Mouse (Mus musculus) midbrain, embryonic 16.5 days (tissue): ENCODE data around the gene Camk2b. TPM values are rescaled to one million over a fixed set of nuclear protein-coding genes. Genes with fewer than 3 reads are reported as not detected.

Experiments
- ATAC-seq: fragments of 200-750 bp; cut with Nextera tagmentation; 2 replicates; pipeline ENCODE4 v1.8.0; 2017; ENCODE audit warnings: moderate TSS enrichment
- H3K27ac ChIP-seq: fragments of 300-500 bp; sonication (generic); 2 replicates; pipeline ENCODE4 v1.5.1; 2014; ENCODE audit warnings: mild to moderate bottlenecking, low read length, mixed read lengths
- H3K27me3 ChIP-seq: fragments of 300-500 bp; sonication (generic); 2 replicates; pipeline ENCODE4 v1.6.1; 2014; ENCODE audit warnings: low read depth, low read length, mixed read lengths; ENCODE audit not compliant: control insufficient read depth, insufficient read depth
- H3K36me3 ChIP-seq: fragments of 300-500 bp; sonication (generic); 2 replicates; pipeline ENCODE4 v1.6.1; 2014; ENCODE audit warnings: mild to moderate bottlenecking, low read length, moderate library complexity, mixed read lengths; ENCODE audit not compliant: control insufficient read depth, insufficient read depth
- H3K4me1 ChIP-seq: fragments of 300-500 bp; sonication (generic); 2 replicates; pipeline ENCODE4 v1.6.1; 2014; ENCODE audit warnings: mild to moderate bottlenecking, low read length, mixed read lengths; ENCODE audit not compliant: control insufficient read depth, insufficient read depth
- H3K4me2 ChIP-seq: fragments of 300-500 bp; sonication (generic); 2 replicates; pipeline ENCODE4 v1.6.1; 2014; ENCODE audit warnings: mild to moderate bottlenecking, low read length, mixed read lengths
- H3K4me3 ChIP-seq: fragments of 300-500 bp; sonication (generic); 2 replicates; pipeline ENCODE4 v1.5.1; 2014; ENCODE audit warnings: low read depth, mild to moderate bottlenecking, low read length, moderate library complexity, mixed read lengths
- H3K9ac ChIP-seq: fragments of 300-500 bp; sonication (generic); 2 replicates; pipeline ENCODE4 v1.6.1; 2014; ENCODE audit warnings: low read depth, low read length, mixed read lengths
- H3K9me3 ChIP-seq: fragments of 300-500 bp; sonication (generic); replicated peaks from 2 replicates; pipeline ENCODE4 v1.6.1; 2014; ENCODE audit warnings: mild to moderate bottlenecking, low read length, mixed read lengths; ENCODE audit not compliant: control insufficient read depth, poor library complexity, severe bottlenecking
- WGBS: fragments of 180-500 bp; shearing (Covaris S2); extraction: QIAGEN DNeasy Blood & Tissue Kit; methylation state at CpG from one replicate; pipeline ENCODE4 v1.1.7; 2014; 5-methylcytosine and 5-hydroxymethylcytosine counted together
- polyA plus RNA-seq: library from polyadenylated mRNA; unstranded; fragments of >200 nt; fragmentation: Nextera tagmentation; extraction: Ambion mirVana; gene quantifications from 2 replicates; pipeline ENCODE4 v1.2.1, GENCODE M21; 2015

The Camk2b gene
- polyA plus RNA-seq, 1 experiment from 2014 or later: 163 TPM

DNA sequence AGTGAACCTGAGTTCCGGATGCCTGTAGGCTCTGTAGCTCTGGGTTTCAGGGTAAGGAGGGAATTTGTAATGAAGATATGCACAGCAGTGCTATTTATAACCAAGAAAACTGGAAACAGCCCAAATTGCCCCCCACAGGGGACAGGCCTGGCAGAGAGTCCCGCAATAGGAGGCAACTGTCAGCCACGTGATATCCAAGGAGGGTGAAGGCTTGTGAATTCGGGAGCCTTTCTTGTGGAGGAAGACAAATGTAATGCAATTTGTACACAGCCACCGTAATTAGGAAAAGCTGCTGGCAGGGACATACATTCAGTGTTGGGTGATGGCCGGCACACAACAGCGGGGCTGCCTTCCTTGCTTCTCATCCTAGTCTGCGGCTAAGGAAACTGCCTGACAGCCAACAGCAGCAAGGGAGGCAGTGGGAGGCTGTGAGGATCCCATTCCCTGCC is 9.5 kb upstream of the Camk2b start:
- Histone ChIP-seq H3K36me3 (no peaks in the 10 kb centered on the region), H3K9me3 (no peaks in the 10 kb centered on the region), H3K9ac (no peak overlapping the region), H3K27me3 (no peaks in the 10 kb centered on the region), H3K4me3 (no peak overlapping the region), H3K4me1 (0 out of 2 replicates have a peak, but pooled peaks cover 2% of the 10 kb centered on the region), H3K4me2 (no peak overlapping the region), H3K27ac (no peak overlapping the region)
- WGBS: 60% methylated on average over 8 of the region's 8 CpGs
- ATAC-seq: no peak

DNA sequence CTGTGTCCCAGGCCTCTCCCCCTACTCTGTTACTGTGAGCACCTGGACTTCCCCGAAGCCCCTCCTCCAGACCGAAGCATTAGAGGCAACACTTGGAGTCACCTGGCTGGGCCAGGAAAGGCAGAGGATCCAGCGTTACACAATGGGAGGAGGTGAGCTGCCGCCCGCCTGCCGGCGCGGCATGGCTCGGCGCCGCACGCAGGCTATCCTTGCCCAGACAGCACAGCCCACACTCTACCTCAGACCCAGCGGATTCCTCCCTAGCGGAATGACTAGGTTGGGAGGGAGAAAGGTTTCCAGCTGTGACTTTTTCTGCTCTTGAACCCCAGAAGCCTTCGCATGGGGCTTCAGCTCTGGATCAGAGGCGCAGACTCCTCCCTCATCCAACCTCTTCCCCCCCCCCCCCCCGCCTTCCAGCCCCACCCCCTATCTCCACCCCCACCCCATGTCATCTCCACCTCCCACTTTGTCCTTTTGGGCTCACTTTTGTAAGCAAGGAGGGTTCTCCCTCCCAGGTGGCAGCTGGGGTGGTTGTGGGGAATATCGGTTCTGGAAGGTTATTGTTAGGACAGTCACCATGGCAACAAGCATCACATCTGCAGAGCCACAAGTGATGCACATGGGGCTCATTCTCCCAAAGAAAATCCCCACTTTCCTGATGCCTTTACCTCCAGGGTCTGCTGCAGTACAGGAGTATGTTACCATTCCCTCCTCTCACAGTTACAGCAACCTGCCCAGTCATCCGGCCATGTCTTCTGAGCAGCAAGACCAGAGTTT is 2.2 kb upstream of the Camk2b start:
- Histone ChIP-seq H3K27me3 (peaks cover 10% of the 10 kb centered on the region), H3K9me3 (no peaks in the 10 kb centered on the region), H3K9ac (peak overlapping the region; percentile 61), H3K4me3 (peak overlapping the region; percentile 37), H3K36me3 (no peaks in the 10 kb centered on the region), H3K4me2 (peak overlapping the region; percentile 61), H3K4me1 (peaks cover 18% of the 10 kb centered on the region), H3K27ac (peak overlapping the region; percentile 53)
- peak; percentile 18; the same call in 1 of the 2 replicates for ATAC-seq
- 6% methylated on average over 18 of the region's 19 CpGs for WGBS

DNA sequence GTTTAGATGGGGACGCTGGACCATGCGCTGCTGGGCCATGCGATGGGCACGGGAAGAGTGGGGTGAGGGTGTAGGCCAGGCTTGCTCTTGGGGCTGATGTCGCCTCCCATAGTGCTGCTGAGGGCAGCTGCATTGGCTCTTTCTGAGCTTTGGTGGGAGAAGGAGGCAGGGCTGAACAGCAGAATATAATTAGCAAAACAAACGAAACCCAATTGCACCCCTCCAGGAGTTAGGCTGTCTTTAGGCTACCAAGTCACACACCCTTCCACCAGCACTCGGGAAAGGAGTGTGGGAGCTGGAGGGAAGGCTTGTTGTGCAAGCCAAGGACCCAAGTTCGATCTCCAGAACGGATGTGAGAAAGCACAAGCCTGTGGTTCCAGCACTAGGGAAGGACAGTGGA is 998 bp upstream of the Camk2b start:
- no peak for ATAC-seq
- WGBS: 33% methylated on average over 9 of the region's 9 CpGs

DNA sequence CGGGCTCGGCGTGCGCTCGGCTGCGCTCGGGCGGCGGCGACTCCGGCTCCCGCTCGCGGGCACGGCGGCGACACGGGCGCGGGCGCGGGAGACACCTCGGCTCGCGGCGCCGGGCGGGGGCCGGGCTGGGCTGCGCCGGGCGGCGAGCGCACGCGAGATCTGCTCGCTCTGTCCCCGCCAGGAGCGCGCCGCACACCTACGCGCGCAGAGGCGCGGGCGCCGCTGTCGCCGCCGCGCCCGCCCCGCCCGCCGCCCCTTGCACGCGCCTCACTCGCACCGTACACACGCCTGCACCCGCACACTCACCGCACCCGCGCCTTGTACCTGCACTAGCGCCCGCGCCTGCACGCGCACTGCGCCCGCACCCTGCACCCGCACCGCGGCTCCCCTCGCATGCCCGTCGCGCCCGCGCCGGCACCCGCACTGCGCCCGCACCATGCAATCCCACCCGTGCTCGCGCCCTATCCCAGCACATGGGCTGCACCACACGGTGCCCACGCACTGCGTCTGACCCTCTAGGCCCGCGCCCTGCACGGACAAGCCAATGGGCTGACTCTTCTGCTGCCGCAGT is 526 bp downstream of the Camk2b start:
- no peaks in the 10 kb centered on the region for H3K36me3 ChIP-seq
- peak overlapping the region; percentile 90 for H3K4me2 ChIP-seq
- 1% methylated on average over 62 of the region's 95 CpGs for WGBS
- ATAC-seq: peak; percentile 84
- peak overlapping the region; percentile 92 for H3K27ac ChIP-seq
- peaks cover 25% of the 10 kb centered on the region for H3K4me1 ChIP-seq
- H3K9ac ChIP-seq: peak overlapping the region; percentile 95
- no peaks in the 10 kb centered on the region for H3K9me3 ChIP-seq
- H3K4me3 ChIP-seq: peak overlapping the region; percentile 83
- H3K27me3 ChIP-seq: peaks cover 10% of the 10 kb centered on the region

More for the DNA sequence above, 998 bp upstream of the Camk2b start:
- Histone ChIP-seq H3K36me3 (no peaks in the 10 kb centered on the region), H3K27ac (no peak overlapping the region), H3K27me3 (peaks cover 10% of the 10 kb centered on the region), H3K4me2 (peak overlapping the region; percentile 12; the same call in 1 of the 2 replicates), H3K4me1 (peaks cover 25% of the 10 kb centered on the region), H3K9ac (no peak overlapping the region), H3K4me3 (no peak overlapping the region), H3K9me3 (no peaks in the 10 kb centered on the region)

DNA sequence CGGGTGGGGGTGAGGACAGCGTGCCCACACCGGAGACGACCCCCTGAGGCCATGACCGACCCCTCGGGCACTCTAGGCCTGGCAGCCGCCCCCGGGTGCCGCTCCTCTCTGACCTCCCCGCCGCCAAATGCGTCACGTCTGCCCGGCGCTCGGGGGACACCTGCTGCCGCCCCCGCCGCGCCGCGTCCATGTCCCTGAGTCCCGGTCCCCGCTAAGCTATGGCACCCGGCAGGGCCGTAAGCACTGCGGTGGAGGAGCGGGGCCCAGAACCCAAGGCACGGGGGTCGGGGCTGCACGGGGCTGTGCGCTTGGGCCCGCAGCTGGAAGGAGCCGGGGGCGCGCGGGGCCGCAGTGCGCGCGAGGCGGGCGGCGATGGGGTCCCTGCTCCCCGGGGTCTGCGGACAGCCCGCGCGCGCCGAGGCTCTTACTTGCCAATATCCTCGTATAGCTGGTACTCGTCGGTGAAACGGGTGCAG is 1.1 kb downstream of the Camk2b start:
- Histone ChIP-seq H3K4me1 (peaks cover 25% of the 10 kb centered on the region), H3K9ac (peak overlapping the region; percentile 95), H3K4me3 (peak overlapping the region; percentile 83), H3K9me3 (no peaks in the 10 kb centered on the region), H3K27me3 (peaks cover 10% of the 10 kb centered on the region), H3K4me2 (peak overlapping the region; percentile 90), H3K36me3 (no peaks in the 10 kb centered on the region), H3K27ac (peak overlapping the region; percentile 92)
- peak; percentile 25 for ATAC-seq
- under 1% methylated on average over 52 of the region's 55 CpGs for WGBS

DNA sequence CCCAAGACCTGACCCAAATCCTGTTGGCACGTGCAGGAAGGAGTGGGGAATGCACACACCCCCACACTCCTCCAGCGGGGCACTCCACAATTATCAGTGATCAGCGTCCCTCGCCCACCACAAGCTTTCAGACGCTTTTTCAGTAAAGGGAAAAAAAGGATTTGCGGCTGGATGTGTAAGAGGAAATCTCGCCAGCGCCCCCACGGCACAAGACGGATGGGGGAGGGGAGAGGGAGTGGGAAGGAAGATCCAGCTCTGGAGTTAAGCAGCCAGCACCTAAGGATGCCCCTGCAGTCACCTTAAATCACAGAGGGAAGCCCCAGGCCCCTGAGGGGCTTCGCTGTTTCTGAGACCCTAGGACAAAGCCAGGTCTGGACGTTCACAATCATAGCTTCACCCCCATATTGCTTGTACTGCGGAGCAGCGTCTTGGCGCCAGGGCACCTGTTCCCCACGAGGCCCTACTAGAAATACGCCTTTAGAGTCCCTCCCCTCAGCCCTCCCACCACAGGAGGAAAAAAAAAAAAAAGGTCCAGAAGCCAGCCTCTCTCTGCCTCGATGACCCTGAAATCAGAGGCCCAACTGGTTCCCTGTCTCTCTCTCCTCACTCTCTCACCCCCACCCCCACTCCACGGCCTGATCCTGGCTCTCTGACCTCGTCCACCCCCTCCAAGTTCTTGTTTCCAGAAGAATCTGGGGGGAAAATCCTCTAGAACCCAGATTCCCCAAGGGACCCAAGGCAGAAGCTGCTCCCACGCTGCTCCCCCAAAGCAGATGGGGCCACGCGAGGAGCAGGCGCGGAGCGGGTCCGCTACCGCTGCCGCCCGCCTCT is 1.7 kb downstream of the Camk2b start:
- Histone ChIP-seq H3K9ac (peak overlapping the region; percentile 95), H3K4me1 (peaks cover 25% of the 10 kb centered on the region), H3K36me3 (no peaks in the 10 kb centered on the region), H3K9me3 (no peaks in the 10 kb centered on the region), H3K27ac (peak overlapping the region; percentile 92), H3K4me3 (peak overlapping the region; percentile 83), H3K27me3 (peaks cover 10% of the 10 kb centered on the region), H3K4me2 (peak overlapping the region; percentile 90)
- WGBS: 4% methylated on average over 30 of the region's 30 CpGs
- no peak for ATAC-seq

DNA sequence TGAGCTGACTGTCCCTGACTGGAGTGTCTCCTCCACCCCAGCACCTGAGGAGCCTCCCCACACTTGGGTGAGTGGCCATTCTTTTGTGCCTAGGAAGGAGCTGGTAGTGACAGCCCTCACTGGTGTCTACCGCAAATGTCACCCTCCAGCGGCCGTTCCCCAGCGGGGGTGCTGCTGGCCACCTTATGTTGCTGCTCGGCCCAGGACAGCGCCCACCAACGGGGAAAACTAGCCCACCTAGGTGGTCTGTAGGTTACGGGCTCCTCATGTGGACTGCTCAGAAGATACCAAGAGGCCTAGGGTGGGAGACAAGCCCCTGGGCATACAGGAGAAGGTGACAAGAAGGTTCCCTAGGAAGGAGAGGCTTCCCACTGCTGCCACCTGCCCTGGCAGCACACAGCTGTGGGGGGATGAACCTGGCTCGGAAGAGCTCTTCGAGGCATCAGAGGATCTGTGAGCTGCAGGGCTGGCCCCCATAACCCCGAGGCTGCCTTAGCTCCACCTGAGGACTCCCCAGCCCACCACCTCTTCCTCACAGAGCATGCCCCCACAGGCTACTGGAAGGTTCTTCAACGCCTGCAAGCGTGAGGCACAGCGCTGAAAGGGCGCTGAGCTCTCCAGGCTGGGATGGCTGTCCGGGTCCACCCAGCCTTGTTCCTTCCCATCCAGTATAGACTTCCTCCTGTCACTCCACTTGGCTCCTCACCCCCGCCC is 2.5 kb downstream of the Camk2b start:
- 0 out of 2 replicates have a peak, but pooled peaks have one; percentile 2 for ATAC-seq
- H3K9ac ChIP-seq: peak overlapping the region; percentile 95
- no peaks in the 10 kb centered on the region for H3K9me3 ChIP-seq
- WGBS: 42% methylated on average over 17 of the region's 17 CpGs
- peak overlapping the region; percentile 92 for H3K27ac ChIP-seq
- H3K4me2 ChIP-seq: peak overlapping the region; percentile 90
- peak overlapping the region; percentile 83 for H3K4me3 ChIP-seq
- no peaks in the 10 kb centered on the region for H3K36me3 ChIP-seq
- H3K4me1 ChIP-seq: peaks cover 22% of the 10 kb centered on the region
- peaks cover 10% of the 10 kb centered on the region for H3K27me3 ChIP-seq

DNA sequence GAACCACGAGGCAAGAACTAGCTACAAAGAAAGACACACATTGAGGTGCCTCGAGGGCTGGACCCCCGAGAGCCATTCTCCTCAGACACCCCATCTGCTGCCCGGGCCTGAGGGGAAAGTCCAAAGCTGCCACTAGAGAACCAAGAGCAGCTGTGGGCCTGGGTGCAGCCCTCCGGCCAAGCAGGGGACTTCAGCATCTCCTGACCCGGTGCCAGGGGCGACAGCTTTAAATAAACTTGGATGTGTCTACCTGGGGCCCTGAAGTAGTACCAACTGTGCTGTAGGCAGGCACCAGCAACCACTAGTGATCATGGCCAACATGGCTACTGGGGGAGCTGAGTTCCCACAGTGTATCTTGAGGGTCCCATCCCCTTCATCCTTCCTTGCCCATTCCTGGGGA is 3.1 kb downstream of the Camk2b start:
- H3K36me3 ChIP-seq: no peaks in the 10 kb centered on the region
- H3K9ac ChIP-seq: no peak overlapping the region
- H3K4me3 ChIP-seq: peak overlapping the region; percentile 11; the same call in 1 of the 2 replicates
- peak overlapping the region; percentile 90 for H3K4me2 ChIP-seq
- no peak for ATAC-seq
- WGBS: 87% methylated on average over 7 of the region's 7 CpGs
- peaks cover 10% of the 10 kb centered on the region for H3K27me3 ChIP-seq
- H3K4me1 ChIP-seq: peaks cover 18% of the 10 kb centered on the region
- H3K27ac ChIP-seq: no peak overlapping the region
- H3K9me3 ChIP-seq: no peaks in the 10 kb centered on the region
